Mouse (Mus musculus) stomach, postnatal 0 days (tissue): Measurements from ENCODE around the gene Aldh18a1. TPM values are rescaled to one million over a fixed set of nuclear protein-coding genes. Genes with fewer than 3 reads are reported as not detected.

Experiments
- ATAC-seq: fragments of 200-750 bp; cut with Nextera tagmentation; 2 replicates; pipeline ENCODE4 v1.8.0; 2017; ENCODE audit not compliant: low FRiP score, low TSS enrichment
- DNase-seq: peaks from one replicate; pipeline ENCODE4 v3.0.0-alpha.2; 2016; ENCODE audit warnings: low spot score
- H3K27ac ChIP-seq: fragments of 300-500 bp; sonication (generic); replicated peaks from 2 replicates; pipeline ENCODE4 v1.5.1; 2014; ENCODE audit warnings: mild to moderate bottlenecking, control low read depth
- H3K27me3 ChIP-seq: fragments of 300-500 bp; sonication (generic); 2 replicates; pipeline ENCODE4 v1.6.1; 2014; ENCODE audit warnings: low read length; ENCODE audit not compliant: control insufficient read depth, insufficient read depth
- H3K36me3 ChIP-seq: fragments of 300-500 bp; sonication (generic); 2 replicates; pipeline ENCODE4 v1.6.1; 2014; ENCODE audit warnings: low read length, mixed read lengths; ENCODE audit not compliant: control insufficient read depth, insufficient read depth
- H3K4me1 ChIP-seq: fragments of 300-500 bp; sonication (generic); replicated peaks from 2 replicates; pipeline ENCODE4 v1.6.1; 2014; ENCODE audit warnings: antibody characterized with exemption; ENCODE audit not compliant: control insufficient read depth, insufficient read depth
- H3K4me2 ChIP-seq: fragments of 300-500 bp; sonication (generic); replicated peaks from 2 replicates; pipeline ENCODE4 v1.6.1; 2014; ENCODE audit warnings: low read depth, mild to moderate bottlenecking, control low read depth, moderate library complexity
- H3K4me3 ChIP-seq: fragments of 300-500 bp; sonication (generic); 2 replicates; pipeline ENCODE4 v1.5.1; 2014; ENCODE audit warnings: low read depth, low read length, control low read depth
- H3K9ac ChIP-seq: fragments of 300-500 bp; sonication (generic); 2 replicates; pipeline ENCODE4 v1.6.1; 2014; ENCODE audit warnings: mild to moderate bottlenecking, low read length, control low read depth, mixed read lengths
- H3K9me3 ChIP-seq: fragments of 300-500 bp; sonication (generic); 2 replicates; pipeline ENCODE4 v1.6.1; 2016; ENCODE audit warnings: low read length; ENCODE audit not compliant: control insufficient read depth
- CTCF ChIP-seq: IDR thresholded peaks from 2 replicates; pipeline ENCODE4 v1.5.1; 2016; ENCODE audit warnings: antibody characterized with exemption, low read depth, mild to moderate bottlenecking, moderate library complexity
- EP300 ChIP-seq: optimal IDR thresholded peaks from 2 replicates; pipeline ENCODE3; 2016; ENCODE audit warnings: antibody characterized with exemption
- WGBS: fragments of 180-500 bp; shearing (Covaris S2); extraction: QIAGEN DNeasy Blood & Tissue Kit; methylation state at CpG from one replicate; pipeline ENCODE4 v1.1.7; 2014; 5-methylcytosine and 5-hydroxymethylcytosine counted together
- polyA plus RNA-seq: library from polyadenylated mRNA; unstranded; fragments of >200 nt; fragmentation: Nextera tagmentation; extraction: Ambion mirVana; gene quantifications from 2 replicates; pipeline ENCODE4 v1.2.1, GENCODE M21; 2015

Gene Aldh18a1
- polyA plus RNA-seq, 1 experiment from 2014 or later: 43.0 TPM

DNA sequence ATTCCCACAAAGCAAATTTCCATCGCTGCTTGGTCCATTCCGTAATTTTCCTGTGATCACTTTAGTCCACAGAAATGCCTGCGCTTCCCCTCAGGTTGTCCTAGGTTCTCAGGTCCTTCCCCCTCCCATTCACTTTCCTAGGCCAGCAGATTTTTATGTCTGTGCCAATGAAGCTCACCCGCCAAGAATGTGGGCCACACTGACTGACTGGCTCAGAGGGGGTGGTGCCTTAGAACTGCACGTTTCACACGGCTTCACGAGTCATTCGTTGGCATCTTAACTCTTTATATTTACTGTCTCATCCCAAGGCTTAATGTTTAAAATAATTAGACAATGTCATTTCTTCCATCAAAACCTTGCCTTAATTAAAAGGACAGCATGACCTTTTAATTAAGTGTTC is 7.6 kb upstream of the Aldh18a1 start:
- H3K9ac ChIP-seq: no peak overlapping the region
- H3K27me3 ChIP-seq: no peaks in the 10 kb centered on the region
- no peak overlapping the region for H3K27ac ChIP-seq
- no peak overlapping the region for H3K4me3 ChIP-seq
- H3K36me3 ChIP-seq: no peaks in the 10 kb centered on the region; the same call in 1 of the 2 replicates
- DNase-seq (no peak), ATAC-seq (no peak)
- no peaks in the 10 kb centered on the region for H3K9me3 ChIP-seq
- no peaks in the 10 kb centered on the region for H3K4me1 ChIP-seq
- H3K4me2 ChIP-seq: no peak overlapping the region
- WGBS: 76% methylated on average over 8 of the region's 8 CpGs
- no peak for TF ChIP-seq EP300
- no peak for TF ChIP-seq CTCF

DNA sequence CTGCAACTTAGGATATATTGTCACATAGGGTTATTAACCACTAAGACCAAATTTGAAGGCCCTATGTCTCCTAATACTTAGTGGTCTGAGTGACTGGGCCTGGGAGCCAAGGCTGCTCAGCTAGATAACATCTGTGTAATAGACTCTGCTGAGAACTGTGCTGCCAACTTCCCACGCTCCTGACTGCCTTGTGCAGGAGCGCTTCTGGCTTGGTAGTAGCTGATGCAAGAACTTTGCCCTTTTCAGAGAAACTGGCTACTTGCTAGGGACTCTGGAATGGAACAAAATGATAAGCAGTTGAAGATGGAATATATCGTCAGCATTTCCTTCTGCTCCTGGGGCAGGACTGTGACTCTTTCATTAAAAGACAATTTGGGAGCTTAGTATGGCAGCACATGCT is 7.0 kb upstream of the Aldh18a1 start:
- no peak for DNase-seq
- Histone ChIP-seq H3K4me2 (no peak overlapping the region), H3K27ac (no peak overlapping the region), H3K27me3 (no peaks in the 10 kb centered on the region), H3K36me3 (no peaks in the 10 kb centered on the region; the same call in 1 of the 2 replicates), H3K9me3 (no peaks in the 10 kb centered on the region), H3K9ac (no peak overlapping the region), H3K4me1 (no peaks in the 10 kb centered on the region), H3K4me3 (no peak overlapping the region)
- WGBS: 89% methylated on average over 3 of the region's 3 CpGs
- ATAC-seq: no peak
- TF ChIP-seq CTCF (no peak), EP300 (no peak)

DNA sequence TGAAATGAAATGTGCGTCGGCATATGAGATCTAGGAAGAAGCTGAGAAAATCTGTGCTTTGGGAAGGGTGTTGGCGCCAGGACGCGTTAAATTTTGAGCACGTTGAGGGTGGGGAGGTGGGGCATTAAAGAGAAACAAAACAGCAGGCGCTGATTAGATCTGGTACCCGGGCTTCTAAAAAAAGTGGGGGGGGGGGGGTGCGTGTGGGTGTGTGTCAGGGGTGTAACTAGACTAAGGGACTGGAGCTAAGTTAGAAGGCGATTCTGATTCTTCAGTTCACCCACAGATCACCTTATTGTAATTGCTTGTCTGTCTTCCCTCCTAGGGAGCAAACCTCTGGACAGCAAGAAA is 1.2 kb upstream of the Aldh18a1 start:
- Histone ChIP-seq H3K9me3 (no peaks in the 10 kb centered on the region), H3K27me3 (no peaks in the 10 kb centered on the region), H3K4me3 (peak overlapping the region; percentile 78), H3K36me3 (no peaks in the 10 kb centered on the region), H3K27ac (peak overlapping the region; percentile 61), H3K4me1 (no peaks in the 10 kb centered on the region; the same call in 1 of the 2 replicates), H3K9ac (peak overlapping the region; percentile 39; the same call in 1 of the 2 replicates), H3K4me2 (peak overlapping the region; percentile 81)
- peak; percentile 1; the same call in 1 of the 2 replicates for ATAC-seq
- 1% methylated on average over 10 of the region's 10 CpGs for WGBS
- TF ChIP-seq EP300 (no peak), CTCF (no peak)
- no peak for DNase-seq

DNA sequence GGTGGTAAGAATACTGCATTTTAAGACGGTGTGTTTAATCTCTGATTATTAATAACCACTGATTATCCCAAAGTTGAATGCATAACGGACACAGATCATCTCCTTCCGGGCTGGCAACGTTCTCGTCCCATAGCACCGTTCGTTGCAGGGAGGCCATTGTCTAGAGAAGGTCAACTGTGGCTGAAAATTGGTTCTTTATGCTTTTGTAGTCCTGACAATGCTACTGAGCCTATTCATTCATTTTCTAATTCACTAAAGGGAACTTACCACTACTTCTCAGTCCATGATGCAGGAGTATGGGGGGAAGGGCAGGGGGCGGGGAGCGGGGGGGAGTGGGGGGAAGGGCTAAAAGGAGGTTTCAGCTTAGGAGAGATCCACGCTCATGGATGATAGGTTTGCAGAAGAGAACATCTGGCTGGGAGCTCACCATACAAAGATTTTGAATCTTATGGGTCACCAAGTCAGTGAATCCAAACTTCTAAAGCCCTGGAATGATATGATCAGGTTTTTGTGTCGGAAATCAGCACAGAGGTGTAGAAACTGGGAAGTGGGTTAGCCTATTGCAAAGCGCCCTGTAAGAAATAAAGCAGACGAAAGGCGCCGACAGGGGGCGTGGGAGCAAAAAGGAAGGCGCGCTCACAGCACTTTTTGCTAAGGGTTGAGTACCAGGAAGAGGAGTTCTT is 725 bp upstream of the Aldh18a1 start:
- DNase-seq (peak; percentile 93), ATAC-seq (peak; percentile 62)
- Histone ChIP-seq H3K9ac (peak overlapping the region; percentile 39; the same call in 1 of the 2 replicates), H3K4me1 (no peaks in the 10 kb centered on the region; the same call in 1 of the 2 replicates), H3K9me3 (no peaks in the 10 kb centered on the region), H3K27ac (peak overlapping the region; percentile 61), H3K36me3 (no peaks in the 10 kb centered on the region), H3K4me3 (peak overlapping the region; percentile 78), H3K4me2 (peak overlapping the region; percentile 81), H3K27me3 (no peaks in the 10 kb centered on the region)
- under 1% methylated on average over 18 of the region's 18 CpGs for WGBS
- no peak for TF ChIP-seq EP300
- peak; percentile 85 for TF ChIP-seq CTCF

DNA sequence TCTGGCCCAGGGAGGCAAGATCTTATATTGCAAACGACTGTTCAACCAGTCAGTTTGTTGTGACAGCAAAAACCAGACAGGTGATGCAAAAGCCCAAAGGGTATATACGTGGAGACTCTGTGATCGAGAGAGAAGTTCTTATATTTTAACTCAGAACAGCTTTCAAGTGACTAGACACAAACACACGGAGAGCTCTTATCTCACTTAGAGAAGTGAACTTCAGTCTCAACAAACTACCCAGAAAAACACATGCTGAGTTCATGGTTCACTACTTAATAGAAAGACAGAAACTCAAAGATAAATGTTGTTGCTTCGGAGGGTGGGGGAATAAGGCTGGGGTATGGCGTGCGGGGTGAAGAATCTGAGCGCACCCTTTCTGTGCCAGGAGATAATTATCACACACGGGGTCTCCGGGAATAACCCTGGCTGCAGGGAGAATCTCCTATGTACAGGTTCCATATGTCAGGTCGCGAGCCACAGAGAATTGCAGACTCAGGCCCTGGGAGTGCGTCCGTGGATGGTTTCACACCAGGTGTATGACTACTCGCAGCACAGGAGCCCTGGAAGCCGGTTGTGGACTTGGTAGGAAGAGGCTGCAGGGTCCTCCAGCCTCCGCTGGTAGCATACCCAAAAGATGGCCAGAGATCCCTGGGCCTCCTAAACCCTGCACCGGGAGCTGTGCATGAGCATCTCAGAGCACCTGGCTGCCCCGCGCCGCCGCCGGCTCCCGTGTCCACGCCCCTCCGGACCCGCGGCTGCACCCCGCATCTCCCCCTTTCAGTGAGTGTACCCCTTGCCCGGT is 571 bp downstream of the Aldh18a1 start:
- Histone ChIP-seq H3K27me3 (no peaks in the 10 kb centered on the region), H3K36me3 (no peaks in the 10 kb centered on the region), H3K27ac (no peak overlapping the region; the same call in 1 of the 2 replicates), H3K4me2 (peak overlapping the region; percentile 81), H3K4me3 (peak overlapping the region; percentile 78), H3K9ac (peak overlapping the region; percentile 73), H3K9me3 (no peaks in the 10 kb centered on the region), H3K4me1 (no peaks in the 10 kb centered on the region; the same call in 1 of the 2 replicates)
- ATAC-seq (peak; percentile 64), DNase-seq (no peak)
- WGBS: 2% methylated on average over 30 of the region's 30 CpGs
- TF ChIP-seq EP300: no peak
- TF ChIP-seq CTCF: no peak

DNA sequence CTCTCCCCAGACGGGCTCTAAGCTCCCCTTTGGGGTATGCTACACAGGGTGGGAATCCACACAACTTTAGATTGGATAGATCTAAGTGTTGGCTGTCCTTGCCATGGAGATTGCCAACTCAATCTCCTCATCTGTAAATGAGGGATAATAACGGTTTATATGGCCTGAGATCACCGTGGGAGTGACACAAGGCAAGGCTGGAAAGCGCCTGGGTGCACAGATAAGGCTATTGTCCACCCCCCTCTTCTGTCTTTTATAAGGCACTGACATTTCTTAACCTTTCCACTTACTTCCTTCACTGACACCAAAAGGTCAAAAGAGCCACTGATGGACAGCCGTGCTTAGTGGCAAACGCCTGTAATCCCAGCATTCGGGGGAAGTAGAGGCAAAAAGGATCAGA is 1.4 kb downstream of the Aldh18a1 start:
- 0 out of 2 replicates have a peak overlapping the region, but pooled peaks have one; percentile 18 for H3K9ac ChIP-seq
- WGBS: 58% methylated on average over 7 of the region's 7 CpGs

More for the DNA sequence above, 1.4 kb downstream of the Aldh18a1 start:
- TF ChIP-seq CTCF (no peak), EP300 (no peak)
- no peaks in the 10 kb centered on the region for H3K9me3 ChIP-seq
- peak overlapping the region; percentile 78; the same call in 1 of the 2 replicates for H3K4me3 ChIP-seq
- H3K27me3 ChIP-seq: no peaks in the 10 kb centered on the region
- no peaks in the 10 kb centered on the region; the same call in 1 of the 2 replicates for H3K4me1 ChIP-seq
- no peak for ATAC-seq
- H3K27ac ChIP-seq: no peak overlapping the region
- H3K36me3 ChIP-seq: 0 out of 2 replicates have a peak, but pooled peaks cover under 1% of the 10 kb centered on the region
- H3K4me2 ChIP-seq: peak overlapping the region; percentile 81
- DNase-seq: no peak
